Mouse (Mus musculus) liver, embryonic 12.5 days (tissue): ENCODE data around the gene Nkiras2. TPM values are rescaled to one million over a fixed set of nuclear protein-coding genes. Genes with fewer than 3 reads are reported as not detected.
"Not testable (repeated sequence)": the region's sequence is repeated elsewhere in the genome, so short reads cannot be mapped to it uniquely, and the experiment has no call there.

ENCODE experiments used
- ATAC-seq: fragments of 200-750 bp; cut with Nextera tagmentation; 2 replicates; pipeline ENCODE4 v1.8.0; 2017; ENCODE audit warnings: moderate number of reproducible peaks, mild to moderate bottlenecking, moderate library complexity
- H3K27ac ChIP-seq: fragments of 300-500 bp; sonication (generic); 2 replicates; pipeline ENCODE4 v1.5.1; 2016; ENCODE audit warnings: mild to moderate bottlenecking
- H3K27me3 ChIP-seq: fragments of 300-500 bp; sonication (generic); replicated peaks from 2 replicates; pipeline ENCODE4 v1.6.1; 2016; ENCODE audit warnings: mild to moderate bottlenecking, moderate library complexity
- H3K36me3 ChIP-seq: fragments of 300-500 bp; sonication (generic); 2 replicates; pipeline ENCODE4 v1.6.1; 2016; ENCODE audit warnings: mild to moderate bottlenecking, moderate library complexity
- H3K4me1 ChIP-seq: fragments of 300-500 bp; sonication (generic); 2 replicates; pipeline ENCODE4 v1.6.1; 2016
- H3K4me2 ChIP-seq: fragments of 300-500 bp; sonication (generic); 2 replicates; pipeline ENCODE4 v1.6.1; 2016; ENCODE audit warnings: mild to moderate bottlenecking, moderate library complexity
- H3K4me3 ChIP-seq: fragments of 300-500 bp; sonication (generic); 2 replicates; pipeline ENCODE4 v1.5.1; 2016; ENCODE audit warnings: mild to moderate bottlenecking, moderate library complexity
- H3K9ac ChIP-seq: fragments of 300-500 bp; sonication (generic); 2 replicates; pipeline ENCODE4 v1.6.1; 2016; ENCODE audit warnings: mild to moderate bottlenecking, moderate library complexity
- H3K9me3 ChIP-seq: fragments of 300-500 bp; sonication (generic); replicated peaks from 2 replicates; pipeline ENCODE4 v1.6.1; 2016; ENCODE audit warnings: mild to moderate bottlenecking, moderate library complexity
- WGBS: fragments of 180-500 bp; shearing (Covaris S2); methylation state at CpG from one replicate; pipeline ENCODE4 v1.1.7; 2016; ENCODE audit not compliant: insufficient replicate concordance; 5-methylcytosine and 5-hydroxymethylcytosine counted together
- polyA plus RNA-seq: library from polyadenylated mRNA; unstranded; fragments of >200 nt; fragmentation: Nextera tagmentation; extraction: Ambion mirVana; gene quantifications from 2 replicates; pipeline ENCODE4 v1.2.1, GENCODE M21; 2016

The Nkiras2 gene
- polyA plus RNA-seq, 1 experiment from 2014 or later, result 22.5 TPM

- Histone ChIP-seq H3K4me3 (no peak overlapping the region), H3K27ac (no peak overlapping the region), H3K4me1 (no peaks in the 10 kb centered on the region), H3K4me2 (no peak overlapping the region), H3K9ac (no peak overlapping the region), H3K36me3 (peaks cover 84% of the 10 kb centered on the region), H3K9me3 (no peaks in the 10 kb centered on the region), H3K27me3 (no peaks in the 10 kb centered on the region)
- 80% methylated on average over 4 of the region's 4 CpGs for WGBS
- no peak for ATAC-seq
These were observed 37.3 kb upstream of the Nkiras2 start for GRCm38 (mm10) chr11:100581756-100582155.

DNA sequence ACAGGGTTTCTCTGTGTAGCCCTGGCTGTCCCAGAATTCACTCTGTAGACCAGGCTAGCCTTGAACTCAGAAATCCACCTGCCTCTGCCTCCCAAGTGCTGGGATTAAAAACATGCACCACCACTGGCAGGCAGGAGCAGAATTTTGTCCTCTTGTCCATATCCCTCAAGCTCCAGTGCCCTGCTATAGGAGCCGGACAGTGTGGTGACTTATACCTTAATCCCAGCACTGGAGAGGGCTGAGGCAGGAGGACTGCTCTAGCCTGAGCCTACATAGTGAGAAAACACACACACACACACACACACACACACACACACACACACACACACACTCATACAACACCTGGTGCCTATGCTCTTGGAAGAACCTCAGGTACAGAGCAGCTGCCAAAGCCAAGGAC is 36.6 kb upstream of the Nkiras2 start:
- ATAC-seq, H3K27me3 ChIP-seq, H3K9ac ChIP-seq, H3K9me3 ChIP-seq, H3K4me1 ChIP-seq, H3K4me3 ChIP-seq, H3K27ac ChIP-seq, H3K4me2 ChIP-seq: not testable (repeated sequence)
- 82% methylated on average over 1 of the region's 1 CpGs for WGBS
- peaks cover 91% of the 10 kb centered on the region for H3K36me3 ChIP-seq

DNA sequence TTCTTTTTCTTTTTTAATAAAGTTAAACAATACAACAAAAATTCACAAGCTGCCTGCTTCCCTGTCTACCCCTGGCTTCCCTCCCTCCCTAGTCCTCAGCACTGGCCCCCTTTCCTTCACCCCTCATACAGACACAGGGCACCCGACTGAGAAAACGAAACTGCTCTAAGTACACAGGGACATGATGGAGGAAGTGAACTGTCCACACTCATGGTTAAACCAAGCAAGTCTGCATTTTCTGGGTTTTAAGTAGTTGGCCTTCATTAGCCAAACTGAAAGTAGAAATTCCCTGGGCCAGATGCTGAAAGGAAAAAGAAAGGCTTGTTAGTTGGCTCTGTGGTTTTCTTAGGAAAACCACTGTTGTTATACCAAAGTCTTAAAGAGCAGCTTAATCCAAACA is 36.2 kb upstream of the Nkiras2 start:
- Histone ChIP-seq H3K9ac (no peak overlapping the region), H3K27me3 (no peaks in the 10 kb centered on the region), H3K4me3 (no peak overlapping the region), H3K4me1 (no peaks in the 10 kb centered on the region), H3K9me3 (no peaks in the 10 kb centered on the region), H3K4me2 (no peak overlapping the region), H3K36me3 (peaks cover 95% of the 10 kb centered on the region), H3K27ac (no peak overlapping the region)
- no peak for ATAC-seq
- WGBS, result 85% methylated on average over 2 of the region's 2 CpGs

- H3K4me1 ChIP-seq, result no peaks in the 10 kb centered on the region
- H3K9ac ChIP-seq, result no peak overlapping the region
- H3K4me2 ChIP-seq, result no peak overlapping the region
- H3K36me3 ChIP-seq, result peaks cover 100% of the 10 kb centered on the region
- no peak for ATAC-seq
- no peak overlapping the region for H3K27ac ChIP-seq
- H3K4me3 ChIP-seq, result no peak overlapping the region
- no peaks in the 10 kb centered on the region for H3K9me3 ChIP-seq
- no peaks in the 10 kb centered on the region for H3K27me3 ChIP-seq
- 85% methylated on average over 7 of the region's 7 CpGs for WGBS
These were observed 34.5 kb upstream of the Nkiras2 start for GRCm38 (mm10) chr11:100584561-100584961.

DNA sequence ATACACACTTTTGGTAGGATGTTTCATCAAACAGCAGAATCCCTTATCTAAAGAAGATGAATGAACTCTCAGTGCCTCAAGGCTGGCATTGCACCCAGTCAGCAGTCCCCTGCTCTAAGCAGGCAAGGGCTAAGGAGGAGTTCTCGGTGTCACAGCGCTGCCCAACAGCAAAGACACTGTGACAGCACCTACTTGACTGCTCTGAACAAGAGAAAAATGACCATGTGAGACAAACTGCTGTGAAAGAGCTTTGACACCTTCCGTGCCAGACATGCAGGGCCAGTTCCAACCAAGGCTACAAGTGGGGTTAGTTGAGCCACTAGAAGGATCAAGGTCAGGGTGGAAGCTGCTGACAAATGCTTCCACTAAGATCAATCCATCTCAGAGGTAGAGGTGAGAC is 33.9 kb upstream of the Nkiras2 start:
- Histone ChIP-seq H3K4me1 (no peaks in the 10 kb centered on the region), H3K27me3 (no peaks in the 10 kb centered on the region), H3K4me3 (no peak overlapping the region), H3K36me3 (peaks cover 100% of the 10 kb centered on the region), H3K9ac (no peak overlapping the region), H3K27ac (no peak overlapping the region), H3K9me3 (no peaks in the 10 kb centered on the region), H3K4me2 (no peak overlapping the region)
- ATAC-seq, result no peak
- 90% methylated on average over 3 of the region's 3 CpGs for WGBS

- Histone ChIP-seq H3K9ac (no peak overlapping the region), H3K4me2 (no peak overlapping the region), H3K36me3 (peaks cover 99% of the 10 kb centered on the region), H3K27ac (no peak overlapping the region), H3K4me1 (no peaks in the 10 kb centered on the region), H3K27me3 (no peaks in the 10 kb centered on the region), H3K4me3 (no peak overlapping the region), H3K9me3 (no peaks in the 10 kb centered on the region)
- WGBS, result 82% methylated on average over 2 of the region's 2 CpGs
- ATAC-seq, result no peak
These were observed 30.6 kb upstream of the Nkiras2 start for GRCm38 (mm10) chr11:100588462-100588861.

- 91% methylated on average over 11 of the region's 11 CpGs for WGBS
- H3K4me1 ChIP-seq, result no peaks in the 10 kb centered on the region
- no peak overlapping the region for H3K4me2 ChIP-seq
- no peak overlapping the region for H3K27ac ChIP-seq
- peaks cover 99% of the 10 kb centered on the region for H3K36me3 ChIP-seq
- ATAC-seq, result no peak
- no peak overlapping the region for H3K4me3 ChIP-seq
- no peaks in the 10 kb centered on the region for H3K9me3 ChIP-seq
- no peaks in the 10 kb centered on the region for H3K27me3 ChIP-seq
- no peak overlapping the region for H3K9ac ChIP-seq
These were observed 26.5 kb upstream of the Nkiras2 start for GRCm38 (mm10) chr11:100592346-100593046.

GRCm38 (mm10) chr11:100594608-100595007 is 24.4 kb upstream of the Nkiras2 start:
- no peaks in the 10 kb centered on the region for H3K9me3 ChIP-seq
- H3K9ac ChIP-seq, result no peak overlapping the region
- no peak overlapping the region for H3K27ac ChIP-seq
- no peak overlapping the region for H3K4me3 ChIP-seq
- WGBS, result 78% methylated on average over 7 of the region's 7 CpGs
- no peaks in the 10 kb centered on the region for H3K4me1 ChIP-seq
- no peaks in the 10 kb centered on the region for H3K27me3 ChIP-seq
- H3K4me2 ChIP-seq, result no peak overlapping the region
- peaks cover 99% of the 10 kb centered on the region for H3K36me3 ChIP-seq
- ATAC-seq, result no peak

GRCm38 (mm10) chr11:100595533-100595932 is 23.5 kb upstream of the Nkiras2 start:
- Histone ChIP-seq H3K4me3 (no peak overlapping the region), H3K36me3 (peaks cover 100% of the 10 kb centered on the region), H3K9me3 (no peaks in the 10 kb centered on the region), H3K4me1 (no peaks in the 10 kb centered on the region), H3K27me3 (no peaks in the 10 kb centered on the region), H3K4me2 (no peak overlapping the region), H3K27ac (no peak overlapping the region), H3K9ac (no peak overlapping the region)
- 77% methylated on average over 4 of the region's 4 CpGs for WGBS
- ATAC-seq, result no peak

DNA sequence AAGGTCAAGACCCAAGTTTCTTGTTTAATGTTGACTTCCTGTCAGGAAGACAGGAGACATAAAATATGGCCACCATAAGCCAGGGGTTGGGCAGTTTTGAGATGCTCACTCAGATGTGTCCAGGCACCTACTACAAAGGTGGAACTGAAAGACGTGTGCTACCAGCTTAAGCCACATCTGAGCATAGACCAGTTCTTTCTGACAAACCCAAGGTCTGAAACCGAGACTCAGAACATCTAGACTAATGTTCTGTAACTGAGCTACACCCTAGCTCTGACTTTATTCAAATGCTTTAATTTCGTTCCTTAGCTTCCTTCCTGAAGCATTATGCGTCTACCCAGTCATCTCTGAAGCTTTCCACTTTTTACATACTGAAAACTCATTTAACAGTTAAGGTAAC is 21.0 kb upstream of the Nkiras2 start:
- H3K4me2 ChIP-seq, result no peak overlapping the region
- no peak overlapping the region for H3K4me3 ChIP-seq
- no peak for ATAC-seq
- no peaks in the 10 kb centered on the region for H3K27me3 ChIP-seq
- H3K9me3 ChIP-seq, result no peaks in the 10 kb centered on the region
- no peak overlapping the region for H3K27ac ChIP-seq
- H3K4me1 ChIP-seq, result peaks cover 16% of the 10 kb centered on the region
- no peak overlapping the region for H3K9ac ChIP-seq
- WGBS, result 87% methylated on average over 4 of the region's 4 CpGs
- H3K36me3 ChIP-seq, result peaks cover 93% of the 10 kb centered on the region

- Histone ChIP-seq H3K4me1 (peaks cover 42% of the 10 kb centered on the region), H3K27me3 (no peaks in the 10 kb centered on the region), H3K9ac (no peak overlapping the region), H3K9me3 (no peaks in the 10 kb centered on the region), H3K36me3 (peaks cover 77% of the 10 kb centered on the region), H3K27ac (no peak overlapping the region), H3K4me3 (no peak overlapping the region), H3K4me2 (no peak overlapping the region)
- ATAC-seq, result no peak
- 85% methylated on average over 3 of the region's 3 CpGs for WGBS
These were observed 17.7 kb upstream of the Nkiras2 start for GRCm38 (mm10) chr11:100601372-100601771.

DNA sequence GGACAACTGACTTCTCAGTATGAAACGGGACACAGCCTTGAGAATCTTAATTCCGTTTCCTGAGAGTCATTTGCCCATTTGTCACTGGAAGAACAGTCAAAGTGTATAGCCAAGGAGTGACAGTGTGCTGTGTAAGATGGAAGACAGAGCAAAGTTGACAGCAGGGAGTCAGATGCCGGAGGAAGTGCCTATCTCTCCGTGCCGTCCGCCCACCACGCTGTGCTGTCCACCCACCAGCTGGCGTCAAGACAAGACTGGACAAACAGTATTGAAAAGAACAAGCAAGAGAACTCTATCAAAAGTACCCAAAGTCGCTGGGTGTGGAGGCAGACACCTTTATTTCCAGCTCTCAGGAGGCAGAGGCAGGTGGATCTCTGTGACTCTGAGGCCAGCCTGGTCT is 15.9 kb upstream of the Nkiras2 start:
- Histone ChIP-seq H3K9ac (no peak overlapping the region), H3K27ac (no peak overlapping the region), H3K27me3 (no peaks in the 10 kb centered on the region), H3K36me3 (peaks cover 73% of the 10 kb centered on the region), H3K4me3 (no peak overlapping the region), H3K4me2 (no peak overlapping the region), H3K4me1 (peaks cover 43% of the 10 kb centered on the region), H3K9me3 (no peaks in the 10 kb centered on the region)
- ATAC-seq, result no peak
- 76% methylated on average over 9 of the region's 9 CpGs for WGBS

GRCm38 (mm10) chr11:100603813-100604212 is 15.2 kb upstream of the Nkiras2 start:
- no peak overlapping the region for H3K27ac ChIP-seq
- no peak overlapping the region for H3K4me3 ChIP-seq
- no peaks in the 10 kb centered on the region for H3K9me3 ChIP-seq

More at GRCm38 (mm10) chr11:100603813-100604212, 15.2 kb upstream of the Nkiras2 start:
- H3K4me2 ChIP-seq, result no peak overlapping the region
- 78% methylated on average over 8 of the region's 8 CpGs for WGBS
- H3K36me3 ChIP-seq, result peaks cover 73% of the 10 kb centered on the region
- no peak overlapping the region for H3K9ac ChIP-seq
- ATAC-seq, result no peak
- no peaks in the 10 kb centered on the region for H3K27me3 ChIP-seq
- H3K4me1 ChIP-seq, result peaks cover 43% of the 10 kb centered on the region
